Mouse (Mus musculus): ENCODE results near the gene Siah1a. TPM values are rescaled to one million over a fixed set of nuclear protein-coding genes. Genes with fewer than 3 reads are reported as not detected.

Siah1a gene
- polyA plus RNA-seq, 1 experiment = 12.1 TPM

- Histone ChIP-seq H3K27ac (replicated peaks; ENCODE audit: low read depth, low read length) (peak overlapping the region; percentile 45), H3K4me3 (ENCODE audit: insufficient read depth, low read depth, low read length) (no peak overlapping the region), H3K4me1 (ENCODE audit: control insufficient read depth, insufficient read depth, insufficient read length, low read length) (peaks cover 52% of the 10 kb centered on the region)
Observed at GRCm38 (mm10) chr8:86730303-86730702, 15.4 kb downstream of the Siah1a start.

DNA sequence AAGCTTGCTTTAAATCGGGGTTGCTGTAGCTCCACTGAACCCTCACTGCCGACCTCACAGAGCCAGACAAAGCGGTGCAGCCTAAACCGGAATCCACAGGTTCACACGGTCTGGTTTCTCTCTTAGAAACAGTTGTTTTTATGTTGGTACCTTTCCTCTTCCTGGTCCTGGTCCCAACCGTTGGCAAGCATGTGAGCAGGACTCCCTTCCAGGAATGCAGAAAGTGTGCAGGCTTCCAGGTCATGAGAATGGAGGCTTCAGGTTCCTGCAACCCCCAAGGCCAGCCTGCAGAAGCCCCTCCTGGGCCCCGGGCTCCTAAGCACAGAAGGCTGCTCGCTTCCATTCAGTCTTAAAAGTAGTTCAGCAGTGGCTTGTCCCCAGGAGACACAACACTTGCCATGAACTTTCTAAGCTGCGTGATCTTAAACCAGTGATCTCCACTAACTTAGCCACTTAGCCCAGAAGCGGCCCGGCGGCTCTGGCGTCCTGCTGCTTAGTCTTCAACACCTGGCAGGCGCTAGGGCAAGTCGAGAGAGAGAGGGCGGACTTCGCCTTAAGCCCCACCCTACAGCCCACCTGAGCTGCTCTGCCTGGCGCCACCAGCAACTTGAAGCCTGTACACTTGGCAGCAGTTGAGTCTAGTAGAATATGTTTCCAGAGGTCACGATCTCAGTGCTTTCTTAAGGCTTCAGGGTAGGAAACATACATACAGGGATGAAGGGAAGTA is 17.3 kb downstream of the Siah1a start:
- H3K4me1 ChIP-seq (ENCODE audit: control insufficient read depth, insufficient read depth, insufficient read length, low read length) = peaks cover 42% of the 10 kb centered on the region
- H3K27ac ChIP-seq (replicated peaks; ENCODE audit: low read depth, low read length) = peak overlapping the region; percentile 76
- H3K4me3 ChIP-seq (ENCODE audit: insufficient read depth, low read depth, low read length) = no peak overlapping the region

- Histone ChIP-seq H3K4me3 (ENCODE audit: insufficient read depth, low read depth, low read length) (no peak overlapping the region), H3K27ac (replicated peaks; ENCODE audit: low read depth, low read length) (0 out of 2 replicates have a peak overlapping the region, but pooled peaks have one; percentile 2), H3K4me1 (ENCODE audit: control insufficient read depth, insufficient read depth, insufficient read length, low read length) (peaks cover 39% of the 10 kb centered on the region)
Observed at GRCm38 (mm10) chr8:86726959-86727358, 18.8 kb downstream of the Siah1a start.

GRCm38 (mm10) chr8:86721490-86721889 is 24.2 kb downstream of the Siah1a start:
- Histone ChIP-seq H3K27ac (replicated peaks; ENCODE audit: low read depth, low read length) (no peak overlapping the region), H3K4me3 (ENCODE audit: insufficient read depth, low read depth, low read length) (no peak overlapping the region), H3K4me1 (ENCODE audit: control insufficient read depth, insufficient read depth, insufficient read length, low read length) (peaks cover 4% of the 10 kb centered on the region)

DNA sequence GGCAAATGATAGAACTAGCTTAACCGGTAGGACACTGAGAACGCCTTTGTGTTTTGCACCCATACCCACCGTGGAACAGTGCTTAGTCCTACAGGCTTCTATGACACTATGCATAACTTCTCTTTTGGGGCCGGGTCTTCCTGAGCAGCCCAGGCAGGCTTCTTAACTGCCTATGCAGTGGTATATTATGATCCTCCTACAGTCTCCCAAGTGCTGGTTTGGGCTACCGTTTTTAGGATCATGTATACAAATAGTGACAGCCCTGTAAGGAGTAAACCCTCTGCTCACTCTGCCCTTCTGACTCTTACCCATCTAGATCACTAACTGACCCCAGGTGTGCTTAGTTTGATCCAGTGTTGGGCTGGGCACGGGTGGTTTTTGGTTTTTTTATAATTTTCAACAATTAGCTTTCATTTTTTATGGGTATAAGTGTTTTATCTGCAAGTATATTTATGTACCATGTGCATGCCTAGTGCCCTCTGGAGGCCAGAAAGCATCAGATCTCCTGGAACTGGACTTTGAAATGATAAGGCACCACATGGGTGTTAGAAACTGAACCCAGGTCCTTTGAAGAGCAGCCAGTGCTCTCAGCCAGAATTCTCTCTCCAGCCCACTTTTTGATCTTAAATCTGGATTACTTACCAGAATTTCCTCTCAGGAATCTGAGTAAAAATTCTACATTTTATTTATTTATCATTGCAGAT is 24.8 kb downstream of the Siah1a start:
- H3K27ac ChIP-seq (replicated peaks; ENCODE audit: low read depth, low read length) = no peak overlapping the region
- H3K4me3 ChIP-seq (ENCODE audit: insufficient read depth, low read depth, low read length) = no peak overlapping the region
- H3K4me1 ChIP-seq (ENCODE audit: control insufficient read depth, insufficient read depth, insufficient read length, low read length) = peaks cover 4% of the 10 kb centered on the region

- Histone ChIP-seq H3K4me3 (ENCODE audit: insufficient read depth, low read depth, low read length) (no peak overlapping the region), H3K4me1 (ENCODE audit: control insufficient read depth, insufficient read depth, insufficient read length, low read length) (peaks cover 4% of the 10 kb centered on the region), H3K27ac (replicated peaks; ENCODE audit: low read depth, low read length) (no peak overlapping the region)
Observed at GRCm38 (mm10) chr8:86719368-86719767, 26.4 kb downstream of the Siah1a start.

GRCm38 (mm10) chr8:86718332-86718994 is 27.3 kb downstream of the Siah1a start:
- peaks cover 4% of the 10 kb centered on the region for H3K4me1 ChIP-seq (ENCODE audit: control insufficient read depth, insufficient read depth, insufficient read length, low read length)
- H3K4me3 ChIP-seq (ENCODE audit: insufficient read depth, low read depth, low read length) = no peak overlapping the region
- H3K27ac ChIP-seq (replicated peaks; ENCODE audit: low read depth, low read length) = no peak overlapping the region

DNA sequence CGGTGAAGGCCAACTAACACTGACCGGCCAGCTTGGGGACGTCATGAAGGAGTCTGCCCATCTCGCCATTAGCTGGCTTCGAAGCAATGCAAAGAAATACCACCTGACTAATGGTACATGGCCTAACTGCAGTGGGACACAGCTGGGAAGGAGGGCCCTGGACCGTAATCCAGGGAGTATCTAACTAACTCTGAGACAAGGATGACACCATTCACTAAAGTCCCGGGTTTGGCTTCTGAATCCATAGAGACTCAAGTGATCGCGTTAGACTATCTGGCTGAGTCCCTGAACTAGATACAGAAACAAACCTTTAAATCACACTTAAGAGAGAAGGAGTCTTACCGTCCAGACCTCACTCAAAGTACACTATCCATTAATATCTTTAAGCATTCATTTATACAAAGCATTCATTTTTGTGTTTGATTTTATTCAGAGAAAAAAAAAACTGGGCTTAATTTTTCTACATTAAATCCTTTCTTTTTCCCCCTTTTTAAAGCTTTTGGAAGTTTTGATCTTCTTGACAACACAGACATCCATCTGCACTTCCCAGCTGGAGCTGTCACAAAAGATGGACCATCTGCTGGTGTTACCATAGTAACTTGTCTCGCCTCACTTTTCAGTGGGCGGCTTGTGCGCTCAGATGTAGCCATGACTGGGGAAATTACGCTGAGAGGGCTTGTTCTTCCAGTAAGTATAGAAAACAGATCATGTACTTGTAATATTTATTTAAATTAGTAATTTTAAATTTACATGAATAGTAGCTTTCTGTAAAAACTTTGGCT is 32.1 kb downstream of the Siah1a start:
- H3K27ac ChIP-seq (replicated peaks; ENCODE audit: low read depth, low read length) = no peak overlapping the region
- no peak overlapping the region for H3K4me3 ChIP-seq (ENCODE audit: insufficient read depth, low read depth, low read length)
- peaks cover 4% of the 10 kb centered on the region for H3K4me1 ChIP-seq (ENCODE audit: control insufficient read depth, insufficient read depth, insufficient read length, low read length)

- H3K4me3 ChIP-seq (ENCODE audit: insufficient read depth, low read depth, low read length) = no peak overlapping the region
- H3K4me1 ChIP-seq (ENCODE audit: control insufficient read depth, insufficient read depth, insufficient read length, low read length) = no peaks in the 10 kb centered on the region
- H3K27ac ChIP-seq (replicated peaks; ENCODE audit: low read depth, low read length) = no peak overlapping the region
Observed at GRCm38 (mm10) chr8:86712594-86712993, 33.1 kb downstream of the Siah1a start.

DNA sequence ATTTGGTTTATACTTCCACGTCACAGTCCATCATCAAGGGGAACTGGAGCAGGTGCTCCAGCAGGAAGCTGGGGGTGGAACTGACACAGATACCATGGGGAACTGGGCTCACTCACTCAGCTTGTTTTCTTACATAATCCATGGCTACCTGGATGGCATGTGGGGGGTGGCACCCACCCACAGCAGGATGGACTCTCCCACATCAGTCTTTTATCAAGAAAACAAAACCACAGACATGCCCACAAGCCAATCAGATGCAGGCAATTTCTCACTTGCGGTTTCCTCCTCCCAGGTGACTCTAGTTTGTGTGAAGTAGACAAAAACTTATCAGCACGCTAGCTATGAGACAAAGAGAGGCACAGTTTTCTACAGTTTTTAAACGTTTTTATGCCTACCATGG is 37.9 kb downstream of the Siah1a start:
- no peak overlapping the region for H3K27ac ChIP-seq (replicated peaks; ENCODE audit: low read depth, low read length)
- no peak overlapping the region for H3K4me3 ChIP-seq (ENCODE audit: insufficient read depth, low read depth, low read length)
- no peaks in the 10 kb centered on the region for H3K4me1 ChIP-seq (ENCODE audit: control insufficient read depth, insufficient read depth, insufficient read length, low read length)

DNA sequence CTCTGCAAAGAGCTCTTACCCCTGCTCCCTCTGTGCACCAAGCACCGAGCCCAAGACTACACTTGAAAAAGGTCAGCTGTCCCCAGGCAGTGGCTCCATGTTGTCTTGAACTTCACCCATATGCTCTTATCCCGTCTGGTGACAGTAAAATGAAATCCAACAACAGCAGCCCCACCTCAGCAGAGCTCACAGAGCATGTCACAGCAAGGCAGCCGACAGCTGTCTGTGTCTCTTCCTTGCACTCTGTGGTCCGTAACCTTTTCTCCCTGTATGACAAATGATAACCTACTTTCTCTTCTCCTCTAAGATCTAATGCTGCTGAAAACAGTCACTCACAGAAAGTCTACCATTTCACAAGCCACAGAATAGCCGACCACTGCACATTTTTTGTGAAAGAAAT is 39.0 kb downstream of the Siah1a start:
- H3K27ac ChIP-seq (replicated peaks; ENCODE audit: low read depth, low read length) = no peak overlapping the region
- no peaks in the 10 kb centered on the region for H3K4me1 ChIP-seq (ENCODE audit: control insufficient read depth, insufficient read depth, insufficient read length, low read length)
- no peak overlapping the region for H3K4me3 ChIP-seq (ENCODE audit: insufficient read depth, low read depth, low read length)

DNA sequence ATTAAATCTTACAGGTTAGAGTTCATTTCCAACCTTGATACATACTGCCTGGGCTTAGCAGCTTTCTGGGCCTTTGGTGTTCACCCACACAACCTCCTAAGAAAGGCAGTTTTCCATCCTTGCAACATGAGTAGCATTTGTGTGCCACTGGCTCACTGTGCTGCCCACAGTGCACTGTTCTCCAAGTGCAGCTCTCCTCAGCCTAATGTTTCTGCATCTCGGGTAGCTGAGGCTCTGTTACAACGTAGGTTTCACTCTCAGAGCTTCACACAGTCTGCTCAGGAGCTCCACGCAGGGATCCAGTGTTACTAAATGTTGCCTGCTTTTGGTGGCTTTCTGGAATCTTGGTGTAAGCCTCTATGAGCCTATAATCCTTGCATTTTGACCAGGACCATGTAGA is 40.4 kb downstream of the Siah1a start:
- no peak overlapping the region for H3K4me3 ChIP-seq (ENCODE audit: insufficient read depth, low read depth, low read length)
- H3K27ac ChIP-seq (replicated peaks; ENCODE audit: low read depth, low read length) = no peak overlapping the region
- H3K4me1 ChIP-seq (ENCODE audit: control insufficient read depth, insufficient read depth, insufficient read length, low read length) = no peaks in the 10 kb centered on the region

- Histone ChIP-seq H3K4me3 (ENCODE audit: insufficient read depth, low read depth, low read length) (no peak overlapping the region), H3K27ac (replicated peaks; ENCODE audit: low read depth, low read length) (no peak overlapping the region), H3K4me1 (ENCODE audit: control insufficient read depth, insufficient read depth, insufficient read length, low read length) (no peaks in the 10 kb centered on the region)
Observed at GRCm38 (mm10) chr8:86702453-86702852, 43.3 kb downstream of the Siah1a start.

GRCm38 (mm10) chr8:86699471-86699870 is 46.3 kb downstream of the Siah1a start:
- Histone ChIP-seq H3K4me3 (ENCODE audit: insufficient read depth, low read depth, low read length) (no peak overlapping the region), H3K4me1 (ENCODE audit: control insufficient read depth, insufficient read depth, insufficient read length, low read length) (no peaks in the 10 kb centered on the region), H3K27ac (replicated peaks; ENCODE audit: low read depth, low read length) (no peak overlapping the region)
